Mouse (Mus musculus) neutrophil, adult 5-6 weeks (primary cell): Measurements from ENCODE around the gene Carf. TPM values are rescaled to one million over a fixed set of nuclear protein-coding genes. Genes with fewer than 3 reads are reported as not detected.

Experiments
- ATAC-seq: fragments of 151-379, 151-347 bp; 2 replicates; pipeline ENCODE4 v1.8.0; 2017; ENCODE audit warnings: mild to moderate bottlenecking, moderate TSS enrichment; ENCODE audit not compliant: insufficient number of reproducible peaks, poor library complexity, low FRiP score, severe bottlenecking; ENCODE audit errors: extremely low read depth
- total RNA-seq: library from RNA; stranded (forward); fragments of 200-1000 nt; gene quantifications from 2 replicates; pipeline ENCODE4 v1.2.3, GENCODE M21; 2017

Gene Carf
- total RNA-seq, result 13.8 and 20.1 TPM in 2 replicates

DNA sequence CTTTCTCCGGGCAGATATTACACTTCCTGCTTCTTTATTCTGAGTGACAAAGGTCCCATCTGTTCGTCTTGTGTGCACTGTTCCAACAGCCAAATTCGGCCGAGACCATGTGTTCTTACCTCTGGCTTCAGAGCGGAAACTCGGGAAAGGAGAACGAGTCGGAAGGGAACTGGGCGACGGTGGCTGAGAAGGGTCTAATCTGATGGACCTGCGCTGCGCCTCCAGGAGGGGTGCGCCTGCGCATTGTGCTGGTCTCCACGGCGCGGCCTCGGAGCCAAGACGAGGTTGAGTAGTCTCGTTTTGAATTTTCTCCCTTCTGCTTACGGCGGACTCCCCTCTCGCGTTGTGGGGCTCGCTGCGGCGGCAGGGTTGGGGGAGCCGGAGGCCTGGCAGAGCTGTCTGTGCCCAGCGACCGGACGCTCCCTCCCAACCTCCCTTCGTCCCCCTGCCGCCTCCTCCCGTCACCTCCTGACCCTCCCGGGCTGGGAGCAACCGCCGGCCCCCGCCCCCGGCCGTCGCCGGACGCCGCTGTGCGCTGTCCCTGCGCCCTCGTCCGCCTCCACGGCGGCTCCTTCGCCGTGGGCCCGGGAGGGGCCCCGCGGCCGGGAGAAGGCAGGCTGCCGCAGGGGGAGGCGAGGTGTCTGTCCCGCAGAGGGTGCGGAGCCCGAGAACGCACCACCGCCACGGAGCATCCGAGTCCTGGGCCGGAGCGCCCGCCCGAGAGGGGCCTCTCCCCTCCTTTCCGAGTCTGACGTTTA is at the start of gene Carf, which contains the start of gene Wdr12:
Carf (plus strand) TSS at position 224 of the 758 bp plus-strand sequence.
Wdr12 (minus strand) TSS at position 622 of the 758 bp plus-strand sequence.
- peak; percentile 87 for ATAC-seq

DNA sequence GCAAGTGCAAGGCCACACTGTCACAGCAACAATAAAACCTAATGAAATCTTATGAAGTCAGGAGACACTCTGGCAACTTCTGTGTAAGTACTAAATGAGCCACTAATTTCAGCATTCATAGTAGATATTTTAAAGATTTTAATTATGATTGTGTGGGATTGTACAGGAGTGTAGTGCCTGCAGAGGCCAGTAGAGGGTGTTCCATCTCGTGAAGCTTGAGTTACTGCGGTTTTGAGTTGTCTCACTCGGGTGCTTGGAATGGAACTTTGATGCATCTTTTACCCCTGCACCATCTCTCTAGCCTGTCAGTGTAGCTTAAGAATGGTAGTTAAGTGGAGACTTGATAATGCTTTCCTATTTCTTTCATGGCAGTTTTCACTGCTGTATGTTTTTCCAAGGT is 43.4 kb upstream of the Carf start:
- no peak for ATAC-seq

DNA sequence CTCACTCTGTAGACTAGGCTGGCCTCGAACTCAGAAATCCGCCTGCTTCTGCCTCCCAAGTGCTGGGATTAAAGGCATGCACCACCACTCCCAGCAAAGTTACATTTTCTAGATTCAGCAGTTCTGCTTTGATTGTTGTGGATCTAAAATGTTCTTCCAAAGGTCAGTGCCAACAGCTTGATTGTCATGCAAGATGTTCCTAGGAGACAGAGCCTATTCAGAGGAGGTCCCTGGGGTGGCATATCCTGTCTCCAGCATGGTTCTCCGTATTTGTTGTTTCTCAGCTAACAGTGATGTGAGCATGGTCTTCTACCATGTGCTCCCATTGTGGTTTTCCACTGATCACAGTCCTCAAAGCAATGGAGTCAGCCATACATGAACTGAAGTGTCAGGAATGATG is 41.7 kb upstream of the Carf start:
- ATAC-seq, result no peak

DNA sequence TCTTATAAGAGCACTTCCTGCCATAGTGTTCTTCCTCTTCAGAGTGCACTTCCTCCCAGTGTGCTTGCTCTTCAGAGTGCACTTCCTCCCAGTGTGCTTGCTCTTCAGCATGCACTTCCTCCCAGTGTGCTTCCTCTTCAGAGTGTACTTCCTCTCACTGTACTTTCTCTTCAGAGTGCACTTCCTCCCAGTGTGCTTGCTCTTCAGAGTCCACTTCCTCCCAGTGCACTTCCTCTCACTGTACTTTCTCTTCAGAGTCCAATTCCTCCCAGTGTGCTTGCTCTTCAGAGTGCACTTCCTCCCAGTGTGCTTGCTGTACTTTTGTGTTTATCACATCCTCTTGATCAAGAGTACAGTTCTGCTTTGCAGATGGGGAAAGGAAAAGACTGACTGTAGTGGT is 27.3 kb upstream of the Carf start:
- peak; percentile 90 for ATAC-seq

DNA sequence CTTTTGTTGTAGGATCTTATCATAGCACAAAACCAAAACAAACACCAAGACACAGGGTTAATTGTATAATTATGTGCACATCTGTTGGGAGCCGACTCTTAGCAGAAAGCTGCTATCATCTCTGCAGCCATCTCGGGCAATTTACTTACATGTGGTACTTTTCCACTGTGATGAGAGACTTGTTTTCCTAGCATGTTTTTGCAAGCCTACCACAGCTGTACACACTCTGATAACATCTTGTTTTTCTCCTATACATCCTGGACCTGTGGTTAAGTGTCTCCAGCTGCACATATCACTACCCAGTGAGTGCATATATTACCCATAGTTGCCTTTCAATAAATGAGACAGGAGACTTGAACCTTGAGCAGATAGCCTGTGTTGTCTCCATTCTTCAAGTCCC is 23.1 kb upstream of the Carf start:
- no peak for ATAC-seq

DNA sequence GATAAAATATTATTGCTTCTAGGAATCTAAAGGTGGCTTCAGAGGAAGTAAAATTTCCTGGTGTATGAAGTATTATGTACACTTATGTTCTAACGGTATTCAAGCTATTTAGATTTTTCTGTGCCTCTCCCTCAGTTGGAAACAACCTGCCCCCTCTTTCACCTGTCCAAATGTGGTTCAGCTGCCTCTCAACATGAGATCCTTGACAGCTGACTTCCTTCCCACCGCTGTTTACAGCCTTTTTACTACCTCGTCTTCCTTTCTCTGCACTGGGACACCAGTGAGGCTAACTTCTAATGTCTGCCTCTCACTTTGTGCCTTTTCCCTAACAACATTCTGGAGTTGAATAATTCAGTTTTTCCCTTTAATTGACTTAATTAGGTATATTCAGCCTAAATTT is 22.5 kb upstream of the Carf start:
- no peak for ATAC-seq

DNA sequence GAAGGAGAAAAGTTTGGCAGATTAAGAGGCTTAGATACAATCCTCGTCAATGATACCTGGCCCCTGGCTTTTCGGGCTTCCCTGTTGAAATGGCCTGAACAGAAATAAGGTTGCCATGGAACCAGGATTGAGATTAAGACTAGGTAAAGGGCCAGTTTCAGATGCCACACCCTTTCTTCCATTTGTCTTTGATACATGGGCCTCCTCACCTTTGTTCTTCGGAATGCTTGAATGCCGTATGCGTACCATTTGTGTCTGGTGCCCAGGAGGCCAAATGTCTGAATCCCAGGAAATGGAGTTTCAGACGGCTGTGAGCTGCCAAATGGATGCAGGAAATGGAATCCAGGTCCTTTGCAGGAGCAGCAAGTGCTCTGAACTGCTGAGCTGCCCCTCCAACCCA is 21.6 kb upstream of the Carf start:
- no peak for ATAC-seq

DNA sequence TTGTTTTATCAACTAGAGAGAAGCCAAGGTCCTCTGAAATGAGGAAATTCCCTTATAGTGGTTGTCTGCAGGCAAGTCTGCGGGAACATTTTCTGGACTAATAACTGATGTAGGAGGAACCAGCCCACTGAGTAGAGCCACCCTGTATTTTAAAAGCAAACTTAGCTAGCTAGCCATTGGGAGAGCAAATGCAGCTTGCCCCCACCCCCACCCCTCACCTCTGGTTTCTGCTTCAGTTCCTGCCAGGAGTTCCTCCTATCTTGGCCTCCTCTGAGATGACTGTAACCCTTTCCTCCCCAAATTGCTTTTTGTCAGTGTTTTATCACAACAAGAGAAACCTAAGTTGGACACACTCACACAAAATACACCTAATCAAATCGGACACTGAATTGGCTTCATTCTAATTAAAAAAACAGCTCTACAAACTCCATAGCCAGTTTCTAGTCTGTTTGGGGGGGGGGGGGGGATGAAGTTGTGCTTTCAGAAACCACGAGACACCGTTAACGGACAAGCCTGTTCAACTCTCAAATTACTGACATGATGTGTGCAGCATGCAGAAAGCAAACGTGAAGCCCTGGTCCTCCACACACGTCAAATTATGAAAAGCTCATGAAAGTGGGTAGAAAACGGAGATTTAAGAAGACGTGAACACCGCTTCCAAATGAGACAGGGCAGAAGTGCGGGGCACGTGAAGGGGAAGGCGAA is 1.3 kb upstream of the Carf start:
- no peak for ATAC-seq

DNA sequence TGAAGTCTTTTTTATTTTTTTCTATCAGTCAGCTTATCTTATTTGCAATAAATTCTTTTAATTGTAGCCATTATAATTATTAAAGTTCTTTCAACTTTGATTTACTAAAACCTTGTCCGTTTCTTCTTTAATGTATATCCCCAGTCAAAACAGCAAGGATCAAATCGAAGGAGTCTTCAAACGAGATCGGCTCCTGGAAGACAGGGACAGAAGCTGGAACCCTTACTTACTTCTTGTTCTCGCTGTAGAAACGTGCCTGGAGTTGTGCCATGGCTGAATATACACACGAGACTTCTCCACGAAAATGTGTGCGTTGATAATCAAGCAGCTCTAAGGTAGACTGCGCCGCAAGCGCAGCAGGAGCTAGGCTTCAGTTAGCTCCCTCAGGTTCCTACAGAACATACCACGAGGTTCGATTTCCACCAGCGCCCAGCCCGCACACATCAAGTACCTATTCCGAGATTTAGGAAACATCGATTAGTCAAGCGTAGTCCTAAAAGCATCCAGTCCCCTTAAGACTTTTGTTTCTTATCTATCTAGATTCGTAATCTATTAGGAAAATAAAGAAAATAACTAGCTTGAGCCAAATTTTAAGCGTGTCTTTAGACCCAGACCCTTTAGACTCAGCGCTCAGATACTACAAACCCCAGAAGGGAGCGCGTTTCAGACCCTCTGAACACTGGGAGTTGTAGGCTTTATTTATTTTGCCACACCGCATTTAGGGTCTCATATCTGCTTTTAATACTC is 597 bp upstream of the Carf start:
- ATAC-seq, result peak; percentile 84

DNA sequence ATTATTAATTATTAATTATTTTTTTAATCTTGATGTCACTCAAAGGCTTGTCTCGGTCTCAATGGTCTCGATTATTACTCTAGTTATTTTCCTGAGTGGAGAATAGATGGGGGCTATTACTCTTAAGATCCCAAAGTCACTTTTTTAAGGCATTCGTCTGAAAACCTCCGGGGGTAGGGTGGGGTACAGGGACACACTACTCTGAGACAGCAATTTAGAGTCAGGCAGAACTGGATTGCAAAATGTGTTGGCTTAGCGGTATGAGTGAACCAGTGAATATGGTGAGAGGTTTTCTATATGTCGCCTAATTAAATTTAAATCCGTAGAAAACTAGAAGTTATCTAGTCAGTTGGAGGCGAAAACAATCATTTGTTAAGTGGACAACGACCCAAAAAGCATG is 792 bp downstream of the Carf start:
- no peak for ATAC-seq

DNA sequence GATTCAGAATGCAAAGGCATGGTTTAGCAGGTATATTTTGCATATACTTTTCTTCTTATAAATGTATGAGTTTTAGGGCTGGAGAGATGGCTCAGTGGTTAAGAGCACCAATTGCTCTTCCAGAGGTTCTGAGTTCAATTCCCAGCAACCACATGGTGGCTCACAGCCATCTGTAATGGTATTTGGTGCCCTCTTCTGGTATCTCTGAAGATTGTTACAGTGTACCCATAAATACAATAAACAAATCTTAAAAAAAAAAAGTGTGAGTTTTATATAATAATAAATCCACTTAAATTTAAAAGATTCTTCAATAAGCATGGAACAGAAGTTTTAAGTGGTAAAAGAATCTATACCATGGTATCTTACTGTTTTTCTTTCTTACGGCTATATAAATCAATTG is 6.5 kb downstream of the Carf start:
- no peak for ATAC-seq

DNA sequence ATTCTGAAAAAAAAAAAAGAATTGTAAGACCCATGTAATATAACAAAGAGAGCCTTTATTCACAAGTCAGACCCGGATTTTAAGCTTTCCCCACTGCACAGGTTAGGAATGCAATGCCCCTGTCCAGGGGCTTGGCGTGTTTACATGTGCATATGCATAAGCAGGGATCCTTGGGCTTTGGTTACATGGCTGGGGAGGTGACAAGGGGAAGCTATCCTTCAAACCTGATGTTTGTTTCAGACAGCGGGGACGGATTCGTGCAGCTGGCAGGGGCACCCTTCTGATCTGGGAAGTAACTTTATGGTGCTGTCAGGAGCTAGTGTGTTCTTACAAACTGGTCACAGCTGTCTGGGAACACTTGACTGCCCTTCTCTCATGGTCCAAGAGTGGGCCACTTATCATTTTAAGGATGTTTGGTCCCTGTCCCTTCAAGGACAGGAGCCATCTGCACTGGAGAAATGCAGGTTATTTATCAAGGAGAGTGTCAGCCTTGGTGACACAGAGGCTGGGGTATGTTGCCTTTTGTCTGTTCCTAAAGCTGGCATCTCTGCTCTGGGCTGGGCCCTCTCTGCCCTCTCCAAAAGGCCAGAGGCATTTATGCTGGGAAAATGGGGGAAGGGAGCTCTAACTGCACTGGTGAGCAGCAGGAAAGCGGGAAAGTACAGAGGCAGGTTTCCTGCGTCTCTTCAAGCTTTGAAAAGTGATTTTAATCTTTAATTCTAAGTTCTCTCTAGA is 19.8 kb downstream of the Carf start:
- ATAC-seq, result no peak

DNA sequence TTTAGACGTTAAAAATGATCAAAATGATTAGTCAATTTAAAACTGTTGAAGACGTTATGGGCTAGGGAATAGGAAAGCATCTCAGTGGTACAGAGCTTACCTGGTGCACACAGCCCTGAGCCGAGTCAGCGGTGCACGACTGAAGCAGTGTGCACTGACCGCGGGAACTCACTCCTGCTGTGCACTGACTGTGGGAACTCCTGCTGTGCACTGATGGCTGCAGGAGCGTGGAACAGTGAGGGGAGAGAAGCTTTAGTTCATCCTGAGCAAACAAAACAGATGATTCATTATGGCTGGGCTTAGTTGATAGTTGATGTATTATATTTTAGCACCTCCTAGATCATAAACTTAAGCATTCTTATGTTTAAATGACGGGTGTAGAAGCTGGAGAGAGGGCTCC is 39.3 kb downstream of the Carf start:
- no peak for ATAC-seq

DNA sequence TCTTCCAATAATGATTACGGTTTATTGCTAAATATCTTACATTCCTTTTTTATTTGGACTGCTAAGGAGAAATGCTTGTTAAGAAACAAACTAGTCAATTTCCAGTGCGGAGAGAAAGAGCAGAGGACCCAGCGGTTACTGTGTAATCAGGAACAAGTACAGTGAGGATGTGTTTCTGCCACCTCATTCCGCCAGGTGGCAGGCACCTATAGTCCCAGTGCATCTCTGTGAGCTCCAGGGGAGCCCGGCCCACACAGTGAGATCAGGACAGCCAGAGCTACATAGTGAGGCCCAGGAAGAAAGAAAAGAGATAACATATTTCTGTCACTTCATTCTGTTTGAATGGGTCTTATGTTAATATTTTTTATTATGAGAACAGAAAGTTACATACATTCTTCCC is 54.7 kb downstream of the Carf start:
- no peak for ATAC-seq

DNA sequence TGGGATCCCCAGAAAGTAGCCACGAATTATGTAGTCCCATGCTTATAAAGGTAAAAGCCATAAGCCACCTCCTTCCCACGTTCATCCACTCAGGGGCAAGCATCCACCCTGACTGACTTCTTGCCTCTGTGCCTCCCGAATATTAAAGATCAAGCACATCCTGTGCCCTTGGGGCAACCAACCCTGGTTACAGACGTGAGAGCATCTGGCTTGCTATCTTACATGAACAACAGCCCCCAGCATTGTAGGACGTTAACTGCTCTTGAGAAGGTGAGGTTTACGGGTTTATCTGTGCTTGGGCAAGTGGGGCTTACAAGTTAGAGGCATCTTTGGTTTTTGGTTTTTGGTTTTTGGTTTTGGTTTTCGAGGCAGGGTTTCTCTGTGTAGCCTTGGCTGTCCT is 58.6 kb downstream of the Carf start:
- no peak for ATAC-seq

DNA sequence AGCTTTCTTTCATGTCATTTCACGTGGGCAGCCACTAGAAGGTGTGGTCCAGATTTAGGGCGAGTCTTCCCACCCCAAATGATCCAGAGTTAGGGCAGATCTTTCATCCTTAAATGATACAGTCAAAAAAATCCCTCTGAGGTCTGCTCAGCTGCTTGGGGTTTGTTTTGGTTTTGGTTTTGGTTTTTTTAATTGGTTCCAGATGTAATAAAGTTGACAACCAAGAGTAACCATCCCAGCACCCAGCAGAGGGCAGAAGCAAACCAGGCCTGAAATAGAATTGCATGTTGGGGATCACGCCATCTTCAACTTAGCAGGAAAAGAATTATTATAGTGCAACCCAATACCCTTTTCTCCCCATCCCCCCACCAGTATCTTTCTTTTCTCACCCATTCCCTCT is 60.4 kb downstream of the Carf start:
- peak; percentile 85 for ATAC-seq

DNA sequence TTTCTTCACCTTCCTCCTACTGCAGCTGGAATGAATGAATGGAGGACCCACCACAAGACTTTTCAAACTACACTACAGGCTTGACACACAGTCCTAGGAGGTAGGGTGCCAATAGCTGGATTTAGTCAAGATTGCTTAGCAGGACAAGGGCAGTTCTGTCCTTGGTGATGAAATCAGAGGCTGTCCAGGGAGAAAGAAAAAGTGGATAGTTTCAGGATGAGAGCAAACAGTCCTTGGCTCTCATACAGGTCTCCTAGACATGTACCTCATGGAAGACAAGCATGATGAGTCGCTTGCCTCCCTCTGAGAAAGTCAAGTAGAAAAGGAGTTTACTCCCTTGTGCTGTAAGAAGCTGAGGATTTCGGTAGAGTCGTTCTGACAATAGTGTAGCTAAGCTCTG is 65.6 kb downstream of the Carf start:
- no peak for ATAC-seq

DNA sequence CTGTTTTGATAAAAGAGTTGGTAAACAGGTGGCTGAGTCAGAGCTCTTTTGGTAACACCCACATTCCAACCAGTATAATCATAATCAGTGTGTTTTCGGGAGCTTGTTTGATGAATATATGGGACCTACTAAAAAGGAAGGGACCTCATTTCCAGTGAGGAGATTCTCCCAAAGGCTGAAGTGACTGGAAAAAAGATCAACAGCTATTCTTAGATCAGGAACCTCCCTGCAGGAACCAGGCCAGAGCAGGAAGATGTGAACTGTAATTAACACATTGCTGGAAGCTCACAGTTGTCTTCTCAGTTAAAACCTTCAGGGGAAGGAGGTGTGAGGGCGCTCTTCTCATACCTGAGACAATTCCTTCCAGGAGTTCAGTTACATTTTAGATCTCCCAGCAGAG is 71.6 kb downstream of the Carf start:
- ATAC-seq, result no peak

DNA sequence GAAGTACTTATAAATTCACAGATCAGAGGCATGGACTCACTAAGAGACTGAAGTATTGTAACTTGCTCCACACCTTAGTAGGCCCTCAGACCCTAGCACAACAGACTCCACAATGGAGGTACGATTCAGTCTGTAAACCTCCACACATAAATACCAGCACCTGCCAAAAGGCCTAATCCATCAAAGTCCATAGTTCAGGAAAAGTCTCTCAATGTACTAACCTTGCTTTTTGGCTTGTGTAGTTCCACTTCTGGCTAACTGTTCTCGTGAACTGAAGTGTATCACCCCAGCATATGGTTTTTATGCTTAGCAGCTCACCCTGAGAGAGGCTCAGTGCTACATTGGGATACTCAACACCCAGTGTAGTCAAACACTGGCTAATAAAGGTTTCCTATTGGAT is 72.2 kb downstream of the Carf start:
- no peak for ATAC-seq
